Mouse (Mus musculus): Measurements from ENCODE around the gene Naa80.

- TF ChIP-seq EP300 (IDR thresholded peaks at IDR 0.05; ENCODE audit: low read depth) (no peak), CTCF (IDR thresholded peaks at IDR 0.05; ENCODE audit: low read depth) (no peak)
Observed at GRCm38 (mm10) chr9:107540420-107540819, 38.3 kb upstream of the Naa80 start.

Data from heart, postnatal 0 days (tissue).